Mouse (Mus musculus) small intestine, adult 2 months (tissue): ENCODE results near the gene Gm36210.

Source experiments
- CTCF ChIP-seq: fragments of 200-500 bp; IDR thresholded peaks from 2 replicates; pipeline ENCODE4 v1.5.1; 2012; ENCODE audit warnings: low read depth, mild to moderate bottlenecking, control low read depth, inconsistent platforms, low read length, moderate library complexity, mixed read lengths; ENCODE audit not compliant: insufficient replicate concordance, insufficient read length; ENCODE audit errors: extremely low read depth
- POLR2A ChIP-seq: fragments of 200-500 bp; IDR thresholded peaks from 2 replicates; pipeline ENCODE4 v1.6.1; 2012; ENCODE audit warnings: low read depth, mild to moderate bottlenecking, control low read depth, inconsistent platforms, low read length, moderate library complexity

- TF ChIP-seq POLR2A (peak; percentile 96), CTCF (no peak)
These were observed 29.5 kb downstream of the Gm36210 start, which contains the start of gene Isoc2a for GRCm38 (mm10) chr7:4876753-4877221.
